Mouse (Mus musculus) layer of hippocampus, adult 8-10 months (tissue): ENCODE results near the gene Mad2l1bp. TPM values are rescaled to one million over a fixed set of nuclear protein-coding genes. Genes with fewer than 3 reads are reported as not detected.

Source experiments
- DNase-seq, 2 experiments: peaks; one replicate each; pipeline ENCODE4 v3.0.0; 2022; ENCODE audit warnings: low spot score in 2 of 2
- total RNA-seq, 4 experiments: library from RNA; stranded (reverse); gene quantifications; 2 replicates each; pipeline ENCODE4 v1.2.4; 2022

Gene Mad2l1bp
- total RNA-seq, 4 experiments from 2014 or later: 10.0 to 12.4 (median 10.3) TPM

DNA sequence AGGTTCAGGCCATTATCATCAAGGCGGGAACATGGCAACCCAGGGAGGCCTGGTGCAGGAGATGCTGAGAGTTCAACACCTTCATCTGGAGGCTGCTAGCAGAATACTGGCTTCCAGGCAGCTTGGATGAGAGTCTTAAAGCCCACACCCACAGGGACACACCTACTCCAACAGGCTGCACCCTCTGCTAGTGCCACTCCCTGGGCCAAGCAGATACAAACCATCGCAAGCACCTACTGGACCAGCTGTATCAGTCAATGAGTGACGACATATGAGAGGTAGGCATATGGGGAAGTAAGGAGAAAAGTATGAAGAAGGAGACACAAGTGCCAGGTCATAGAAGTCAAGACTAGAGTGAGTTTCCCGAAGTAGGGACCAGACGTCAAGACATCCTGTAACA, 3.3 kb upstream of the Mad2l1bp start:
- DNase-seq: no peak

DNA sequence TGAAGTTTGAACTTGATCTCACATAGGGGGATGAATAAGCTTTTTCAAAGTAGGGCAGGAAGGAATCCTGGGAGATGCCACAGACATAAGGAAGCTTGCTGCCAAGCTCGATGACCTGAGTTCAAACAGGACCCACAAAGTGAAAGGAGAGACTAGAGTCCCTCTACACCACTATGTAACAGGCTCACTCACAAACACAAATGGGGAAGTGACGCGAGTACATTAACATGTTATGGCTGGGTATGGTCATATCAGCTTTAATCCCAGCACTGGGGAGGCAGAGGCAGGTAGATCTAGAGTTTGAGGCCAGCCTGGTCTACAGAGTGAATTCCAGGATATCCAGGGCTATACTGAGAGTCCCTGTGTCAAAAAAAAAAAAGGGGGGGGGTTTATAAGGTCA, 983 bp upstream of the Mad2l1bp start:
- no peak for DNase-seq

DNA sequence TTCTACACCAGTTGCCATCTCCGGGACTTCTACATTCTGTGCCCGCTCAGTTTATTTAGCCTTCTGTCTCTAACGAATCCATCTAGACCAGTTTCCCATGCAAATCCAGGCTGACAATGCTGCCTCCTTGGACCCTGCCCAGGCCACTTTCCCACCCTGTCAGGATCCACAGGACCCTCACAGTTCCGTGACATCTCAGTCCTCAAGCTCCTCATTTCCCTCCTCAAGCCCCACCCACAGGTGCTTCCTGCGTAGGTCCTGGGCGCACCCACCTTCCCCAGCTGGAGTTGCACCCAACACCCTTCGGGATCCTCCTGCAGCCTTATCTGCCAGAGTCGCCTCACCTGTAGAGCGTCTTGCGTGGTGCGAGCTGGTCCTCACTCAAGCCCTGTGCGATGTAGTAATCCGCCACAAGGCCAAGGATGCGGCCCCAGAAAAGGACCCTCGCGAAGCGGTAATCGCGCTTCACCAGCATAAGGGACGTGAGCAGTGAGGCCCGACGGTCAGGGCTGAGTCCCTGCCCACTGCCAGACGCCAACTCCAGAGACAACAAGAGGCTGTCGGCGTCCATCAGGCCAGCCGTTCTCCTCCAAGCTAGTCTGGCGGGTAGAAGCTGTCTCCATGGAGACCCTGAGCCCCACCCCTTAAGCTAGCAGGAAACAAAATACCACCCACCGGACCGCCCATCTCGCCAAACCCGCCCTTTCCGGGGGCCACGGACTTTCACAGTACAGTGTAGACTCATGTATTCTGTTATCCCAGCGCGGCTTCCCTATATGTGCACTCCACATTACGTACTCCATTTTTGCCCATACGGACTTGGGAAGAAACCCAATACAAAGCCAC, 9.6 kb downstream of the Mad2l1bp start, which contains the start of gene Rsph9:
Gene Rsph9, minus strand, starts transcription at position 639 of the 846 bp plus-strand sequence.
- DNase-seq: peak; percentile 79 to 82

DNA sequence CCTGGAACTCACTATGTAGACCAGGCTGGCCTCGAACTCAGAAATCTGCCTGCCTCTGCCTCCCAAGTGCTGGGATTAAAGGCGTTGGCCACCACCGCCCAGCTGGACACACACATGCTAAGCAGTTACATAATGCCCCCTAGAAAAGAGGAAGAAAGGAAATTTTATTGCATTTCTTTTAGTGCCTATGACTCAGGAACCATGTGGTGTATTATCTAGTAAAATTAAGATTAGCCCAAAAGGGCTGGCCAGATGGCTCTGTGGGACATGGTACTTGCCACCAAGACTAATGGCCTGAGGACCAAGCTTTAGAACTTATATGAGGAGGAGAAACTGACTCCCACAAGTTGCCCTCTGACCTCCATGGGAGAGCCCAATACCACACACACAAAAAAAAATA, 13.5 kb downstream of the Mad2l1bp start:
- DNase-seq: no peak

DNA sequence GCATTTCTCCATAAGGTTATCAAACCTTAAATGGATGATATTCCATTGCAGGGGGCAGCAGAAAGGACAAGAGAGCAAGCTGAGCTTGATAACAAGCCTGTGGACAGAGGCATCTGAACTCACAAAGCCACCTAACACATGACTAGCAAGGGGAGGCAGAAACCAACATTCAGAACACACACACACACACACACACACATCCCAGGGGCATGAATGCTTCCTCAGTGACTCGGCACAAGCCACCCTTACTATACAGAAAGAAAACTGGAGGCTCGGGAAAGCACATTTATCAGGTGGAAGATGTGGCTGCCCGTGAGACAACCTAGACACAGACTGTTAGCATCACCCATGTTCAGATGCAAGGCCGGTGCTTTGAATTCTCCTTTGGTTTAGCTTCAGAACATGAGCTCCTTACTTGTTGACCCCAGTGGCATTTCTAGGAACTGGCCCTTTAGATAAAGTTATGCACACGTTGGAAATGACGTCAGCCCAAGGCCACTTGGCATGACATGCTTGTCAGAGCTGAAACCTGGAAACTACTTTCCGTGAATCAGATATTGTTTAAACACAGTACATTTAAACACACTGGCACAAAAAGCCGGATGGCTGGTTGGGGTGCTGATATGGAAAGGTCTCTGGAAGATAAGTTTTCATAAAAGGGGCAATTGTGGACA, 14.7 kb downstream of the Mad2l1bp start:
- DNase-seq: no peak

DNA sequence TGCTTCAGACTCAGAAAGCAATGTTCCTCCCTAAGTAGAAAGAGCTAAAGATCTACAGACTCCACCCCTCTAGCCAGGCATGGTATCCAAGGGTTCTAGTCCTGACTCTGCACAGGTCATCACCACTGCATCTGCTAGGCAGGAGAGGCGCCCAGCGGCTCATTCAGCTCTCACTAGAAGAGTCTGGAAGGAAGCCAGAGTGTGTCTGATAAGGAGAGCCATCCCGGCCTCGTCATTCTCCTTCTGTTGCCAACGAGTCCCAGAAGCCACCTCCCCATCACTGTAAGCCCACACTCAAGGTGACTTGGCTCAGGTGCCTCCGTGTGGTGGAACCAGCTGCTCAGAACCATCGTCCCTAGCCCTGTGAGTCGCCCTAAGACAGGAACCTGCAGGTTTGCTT, 20.5 kb downstream of the Mad2l1bp start:
- DNase-seq: no peak

DNA sequence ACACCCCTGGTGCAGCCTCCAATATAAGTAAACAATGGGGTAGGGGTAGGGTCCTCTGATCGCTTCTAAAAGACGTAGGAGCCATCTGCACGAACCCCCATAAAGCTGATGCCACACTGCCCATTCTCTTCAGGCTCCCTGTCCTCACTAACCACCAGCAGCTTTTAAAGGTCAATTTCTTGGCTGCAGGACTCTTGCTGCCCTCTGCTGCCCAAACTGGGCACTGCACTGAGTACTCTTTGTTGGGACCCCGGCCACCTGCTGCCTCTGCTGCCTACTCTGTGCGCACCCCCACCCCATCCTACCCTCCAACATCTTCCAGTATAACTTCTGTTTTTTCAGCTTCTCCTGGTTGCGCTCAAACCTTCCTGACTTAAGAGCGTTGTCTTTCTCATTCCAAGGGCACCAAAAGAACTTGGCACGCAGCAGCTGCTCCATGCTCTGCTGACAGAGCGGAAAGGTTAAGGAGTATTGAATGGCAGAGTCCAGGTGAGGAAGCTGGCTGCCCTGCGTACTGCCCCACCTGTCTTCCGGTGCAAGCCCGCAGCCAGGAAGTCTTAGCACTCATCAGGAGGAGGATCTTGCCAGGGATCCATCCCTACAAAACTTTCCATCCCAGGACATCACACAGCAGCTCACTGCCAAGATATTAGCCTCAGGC, 21.2 kb downstream of the Mad2l1bp start:
- DNase-seq: peak in 1 of 2 experiments; percentile 70

DNA sequence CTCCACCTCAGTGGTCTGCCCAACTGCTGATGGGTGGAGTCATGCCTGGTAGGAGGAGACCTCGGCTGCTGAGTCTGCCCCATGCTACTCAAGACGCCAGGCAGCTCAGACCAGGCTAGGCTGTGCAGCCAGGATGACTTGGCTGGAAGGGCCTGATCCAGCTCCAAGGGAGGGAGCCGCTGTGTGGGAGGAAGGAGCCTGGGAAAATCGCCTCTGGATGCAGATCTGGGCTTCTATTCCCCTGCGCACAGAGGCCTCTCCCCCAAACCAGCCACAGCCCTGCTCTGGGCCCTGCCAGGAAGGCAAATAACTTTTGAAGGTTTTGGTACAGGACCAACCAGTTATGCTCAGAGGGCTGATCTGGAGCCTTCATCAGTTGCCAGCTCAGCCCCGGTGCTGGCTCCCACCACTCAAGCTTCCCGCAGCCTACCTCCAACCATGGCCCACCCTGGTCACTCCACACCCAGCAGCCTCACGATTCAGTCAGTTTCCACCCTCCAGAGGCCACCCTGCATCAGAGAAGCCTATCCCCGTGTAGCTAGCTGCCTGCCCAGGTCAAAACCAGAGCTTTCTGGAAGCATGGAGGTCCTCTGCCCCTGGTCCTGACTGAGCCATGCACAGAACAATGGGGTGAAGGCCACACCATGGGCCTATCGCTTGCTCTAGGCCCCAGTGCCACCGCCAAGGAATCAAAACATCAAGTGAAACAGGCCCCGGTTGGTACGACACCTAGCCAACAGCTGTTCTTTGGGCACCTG, 23.4 kb downstream of the Mad2l1bp start:
- DNase-seq: no peak

DNA sequence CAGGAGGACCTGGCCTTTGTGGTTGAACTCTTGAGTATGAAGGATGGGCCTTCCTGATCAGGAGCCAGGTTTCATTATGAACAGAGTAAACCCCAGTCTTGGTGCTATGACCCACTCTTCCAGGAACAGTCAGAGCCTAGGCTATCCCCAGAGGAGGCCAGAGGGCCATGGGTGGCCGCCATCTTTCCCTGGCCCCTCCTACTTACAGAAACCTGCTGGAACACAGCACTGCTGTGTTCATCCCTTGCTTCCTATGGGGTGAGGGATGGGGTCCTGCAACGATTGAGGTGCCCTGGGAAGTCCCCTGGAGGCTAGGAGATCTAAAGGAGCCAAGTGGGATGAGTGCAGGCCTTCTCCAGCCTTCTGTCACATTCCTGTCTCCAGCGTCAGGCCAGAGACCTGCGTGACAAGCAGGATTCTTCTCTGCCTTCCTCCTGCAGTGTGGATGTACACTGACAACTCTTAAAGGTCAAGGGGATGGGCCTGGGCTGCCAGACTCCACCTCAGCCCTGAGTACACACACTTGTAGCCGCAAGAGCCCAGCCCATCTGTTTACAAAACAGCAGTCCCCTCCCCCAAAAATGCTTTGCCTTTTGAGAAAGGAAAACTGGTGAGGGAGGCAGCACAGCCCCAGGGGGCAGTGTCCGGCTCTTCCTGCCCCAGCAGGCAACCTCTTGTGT, 25.4 kb downstream of the Mad2l1bp start:
- DNase-seq: peak in 1 of 2 experiments; percentile 1

DNA sequence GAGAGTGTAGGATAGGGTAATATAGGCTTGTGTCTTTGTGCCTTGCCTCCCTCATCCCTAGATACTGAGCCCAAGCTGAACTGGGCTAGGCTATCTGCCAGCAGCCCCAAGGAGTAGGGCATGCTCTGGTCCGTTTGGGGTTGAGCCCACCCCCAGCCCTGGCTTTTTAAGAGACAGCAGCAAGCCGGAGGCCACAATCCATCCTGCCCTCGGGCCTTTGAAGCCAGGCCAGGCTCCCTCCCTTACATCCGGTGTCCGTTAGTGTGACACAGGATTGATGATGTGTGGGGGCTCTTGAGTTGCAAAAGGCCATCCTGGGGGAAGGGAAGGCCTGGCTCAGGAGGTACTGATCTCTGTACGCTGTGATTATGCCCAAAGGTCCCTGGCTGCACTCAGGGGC, 26.7 kb downstream of the Mad2l1bp start:
- DNase-seq: peak in 1 of 2 experiments; percentile 1

DNA sequence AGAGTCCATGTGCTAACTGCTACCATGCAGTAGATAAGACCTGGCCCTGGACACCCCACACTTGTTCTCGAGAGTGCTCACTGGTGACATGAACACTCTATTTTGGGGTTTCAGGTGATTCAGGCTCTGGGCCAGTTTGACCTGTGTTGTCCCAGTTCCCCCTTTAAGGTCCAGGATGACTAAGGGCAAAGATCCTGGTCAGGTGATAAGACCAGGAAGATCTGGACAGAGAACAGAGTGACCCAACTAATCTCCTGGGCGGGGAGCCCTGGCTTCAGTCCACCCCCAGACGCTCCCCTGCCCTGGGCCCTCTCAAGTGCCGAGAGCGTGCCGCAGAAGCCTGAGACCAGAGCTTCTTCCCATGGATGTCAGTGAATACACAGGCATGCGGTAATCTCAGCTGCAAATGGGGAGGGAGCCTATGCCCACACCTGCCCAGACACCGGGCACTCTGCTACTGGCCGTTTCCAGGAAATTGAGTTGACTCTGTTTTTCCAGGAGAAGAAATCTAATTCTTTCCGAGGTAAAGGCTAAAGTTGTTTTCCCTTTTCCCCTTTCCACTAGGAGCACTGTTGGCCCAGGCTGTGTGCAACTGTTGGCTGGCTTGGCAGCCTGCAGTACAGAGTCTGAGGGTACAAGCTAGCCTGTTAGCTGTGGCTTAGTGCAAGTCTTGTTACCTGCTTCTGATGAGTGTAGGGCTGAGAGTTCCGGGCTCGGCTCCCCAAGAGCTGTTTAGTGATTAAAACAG, 29.2 kb downstream of the Mad2l1bp start:
- no peak for DNase-seq

DNA sequence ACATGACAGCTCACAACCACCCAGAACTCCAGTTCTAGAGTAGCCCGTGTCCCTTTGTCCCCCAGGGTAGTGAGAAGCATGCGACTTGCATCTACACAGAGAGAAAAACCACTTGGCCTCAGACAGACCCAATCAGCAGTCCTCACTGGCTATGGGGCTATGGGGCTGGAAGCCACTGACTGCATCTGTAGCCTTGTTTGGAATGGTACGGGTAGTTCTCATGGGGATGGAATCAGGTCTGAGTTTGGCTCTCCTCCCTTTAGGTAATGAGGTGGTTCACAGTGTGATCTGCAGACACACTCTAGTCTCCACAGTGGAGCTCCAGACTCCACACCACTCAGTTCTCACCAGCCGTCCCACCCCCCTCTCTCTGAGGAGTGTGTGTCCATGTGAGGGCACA, 30.1 kb downstream of the Mad2l1bp start:
- DNase-seq: no peak

DNA sequence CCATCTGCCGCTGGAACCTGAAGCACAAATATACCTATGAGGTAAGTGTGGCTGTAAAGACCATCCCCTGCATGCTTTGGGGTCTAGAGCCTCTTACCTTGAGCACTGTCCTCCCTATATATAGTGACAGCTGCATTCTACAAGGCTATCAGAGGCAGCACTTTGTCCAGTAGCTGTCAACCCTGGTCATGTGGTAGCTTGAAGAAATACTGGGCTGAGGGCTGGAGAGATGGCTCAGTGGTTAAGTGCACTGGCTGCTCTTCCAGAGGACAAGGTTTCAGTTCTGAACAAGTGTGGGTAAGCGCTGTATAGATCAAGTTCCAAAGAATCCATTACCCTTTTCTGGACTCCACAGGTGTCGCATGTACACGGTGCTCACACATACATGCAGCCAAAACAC, 30.6 kb downstream of the Mad2l1bp start:
- DNase-seq: no peak

DNA sequence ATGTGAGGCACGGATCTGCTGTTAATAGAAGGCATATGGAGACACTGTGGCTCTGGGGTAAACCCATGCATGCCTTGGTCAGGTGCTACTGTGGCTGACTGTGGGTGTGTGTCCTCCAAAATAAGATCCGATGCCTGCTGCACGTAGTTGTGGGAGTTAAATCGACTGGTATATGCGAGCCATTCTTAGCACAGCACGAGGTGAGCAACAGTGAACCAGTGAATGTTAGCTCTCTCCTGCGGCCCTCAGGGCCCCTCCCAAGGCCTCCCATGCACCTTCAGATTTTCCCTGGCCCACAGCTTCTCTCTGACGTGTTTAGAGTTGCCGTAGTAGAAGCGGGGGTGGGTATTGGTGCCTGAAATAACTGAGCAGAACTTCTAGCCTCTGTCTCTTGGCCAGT, 33.7 kb downstream of the Mad2l1bp start:
- peak in 1 of 2 experiments; percentile 2 for DNase-seq

DNA sequence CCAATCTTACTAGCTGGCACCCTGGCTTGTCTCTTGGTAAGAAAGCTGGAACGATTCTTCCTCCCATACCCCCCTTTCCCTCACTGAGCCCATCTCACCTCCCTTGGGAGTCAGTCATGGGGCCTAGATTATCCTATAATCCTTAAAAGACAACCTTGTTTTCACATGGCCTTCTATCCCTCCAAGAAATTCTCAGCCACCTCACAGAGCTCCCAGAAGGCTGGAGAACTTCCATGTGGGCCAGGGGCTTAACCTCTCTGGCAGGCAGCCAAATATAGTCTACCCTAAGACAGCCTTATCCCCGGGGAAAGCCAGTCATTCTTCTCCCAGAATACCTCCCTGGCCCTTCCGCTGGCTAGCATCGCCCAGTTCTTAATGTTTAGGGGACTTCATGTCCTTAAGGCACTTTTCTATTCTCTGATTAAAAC, 34.9 kb downstream of the Mad2l1bp start:
- no peak for DNase-seq

DNA sequence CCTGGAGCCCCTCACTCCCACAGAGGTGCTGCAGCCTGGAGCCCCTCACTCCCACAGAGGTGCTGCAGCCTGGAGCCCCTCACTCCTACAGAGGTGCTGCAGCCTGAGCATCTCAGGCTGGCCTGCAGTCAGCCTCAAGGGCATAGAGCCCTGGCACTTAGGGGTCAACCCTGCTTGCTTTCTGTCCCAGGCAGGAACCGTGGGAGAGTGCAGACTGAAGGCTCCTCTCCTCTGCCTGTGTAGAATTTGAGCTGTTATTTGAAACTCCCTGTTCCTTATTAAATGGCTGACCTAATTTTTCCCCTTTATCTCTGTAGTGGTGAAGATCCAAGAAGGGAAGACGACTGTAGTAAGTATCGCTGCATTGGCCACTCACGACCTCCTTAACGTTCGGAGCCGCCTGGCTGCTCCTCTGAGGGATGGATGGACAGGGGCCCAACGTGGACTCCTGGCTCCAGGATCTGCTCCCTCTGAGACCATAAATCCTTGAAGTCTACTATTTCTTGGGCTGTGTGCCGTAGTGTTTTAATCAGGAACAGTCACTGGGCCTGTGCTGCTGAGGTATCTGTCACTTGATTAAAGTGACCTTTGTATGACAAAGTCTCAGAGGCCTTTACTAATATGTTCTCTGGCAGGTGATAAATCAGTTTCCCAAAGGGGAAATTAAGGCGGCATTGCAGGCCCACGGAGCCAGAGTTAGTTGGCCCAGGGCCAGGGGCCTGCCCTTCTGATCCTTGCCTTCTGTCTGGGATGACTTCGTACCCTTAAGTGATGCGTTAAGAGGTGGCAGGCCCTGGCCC, 35.5 kb downstream of the Mad2l1bp start:
- DNase-seq: no peak

DNA sequence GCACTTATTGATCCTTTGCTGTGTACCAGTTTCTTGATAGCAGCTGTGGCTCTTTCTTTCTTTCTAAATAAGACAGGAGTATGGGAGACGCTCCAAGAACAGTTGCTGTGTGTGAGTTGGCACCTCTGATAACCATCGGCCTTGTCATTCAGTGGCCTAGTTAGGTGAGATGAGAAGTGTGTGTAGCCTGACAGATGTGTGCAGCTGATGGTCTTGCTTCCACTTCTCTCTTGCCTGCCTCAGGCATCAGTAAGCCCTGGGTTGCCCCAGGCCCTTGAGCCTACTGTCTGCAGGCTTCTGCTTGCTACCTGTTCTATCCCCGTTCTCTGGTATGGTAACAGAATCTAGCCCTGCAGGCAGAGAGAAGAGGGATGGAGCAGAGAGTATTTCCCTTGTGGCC, 36.5 kb downstream of the Mad2l1bp start:
- no peak for DNase-seq

DNA sequence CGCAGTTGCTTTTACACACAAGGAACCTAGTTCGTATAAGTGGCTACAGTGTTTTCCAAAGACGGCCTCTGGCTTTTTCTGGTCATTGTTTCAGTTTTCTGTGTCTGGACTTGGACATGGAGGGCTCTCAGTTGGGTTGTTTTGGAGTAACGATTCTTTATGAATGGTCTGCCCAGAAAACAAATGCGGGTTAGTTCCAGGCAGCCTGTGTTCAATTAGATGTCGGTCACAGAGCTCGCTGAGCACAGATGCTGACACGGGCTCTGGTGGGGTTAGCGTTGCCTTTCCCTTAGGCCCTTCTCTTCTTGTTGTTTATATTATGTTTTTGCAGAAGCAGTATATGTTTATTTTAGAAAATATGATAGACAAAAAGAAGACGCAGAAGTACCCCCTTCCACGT, 37.2 kb downstream of the Mad2l1bp start:
- no peak for DNase-seq

DNA sequence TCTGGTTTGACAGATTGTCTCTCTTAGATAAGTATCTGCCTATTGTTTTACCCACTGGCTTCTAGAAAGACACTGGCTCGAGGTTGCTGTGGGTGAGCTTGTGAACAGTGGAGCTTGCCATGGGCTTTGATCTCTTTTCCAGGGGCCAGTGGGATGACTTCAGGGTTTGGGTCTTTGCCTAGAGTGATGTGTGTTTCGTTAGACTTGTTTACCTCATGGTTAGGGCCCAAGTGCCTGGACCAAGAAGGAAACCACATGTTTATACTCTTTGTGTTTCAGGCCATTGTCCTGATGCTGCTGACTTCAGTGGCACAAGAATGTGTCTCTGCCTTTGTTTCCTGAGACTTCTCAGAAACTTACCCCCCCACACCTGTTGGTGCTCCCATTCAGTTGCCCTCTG, 37.9 kb downstream of the Mad2l1bp start:
- DNase-seq: no peak
